Mouse (Mus musculus): ENCODE results near the gene Cyp26c1. TPM values are rescaled to one million over a fixed set of nuclear protein-coding genes. Genes with fewer than 3 reads are reported as not detected.

Gene Cyp26c1
- polyA plus RNA-seq, 1 experiment from 2014 or later: not detected

DNA sequence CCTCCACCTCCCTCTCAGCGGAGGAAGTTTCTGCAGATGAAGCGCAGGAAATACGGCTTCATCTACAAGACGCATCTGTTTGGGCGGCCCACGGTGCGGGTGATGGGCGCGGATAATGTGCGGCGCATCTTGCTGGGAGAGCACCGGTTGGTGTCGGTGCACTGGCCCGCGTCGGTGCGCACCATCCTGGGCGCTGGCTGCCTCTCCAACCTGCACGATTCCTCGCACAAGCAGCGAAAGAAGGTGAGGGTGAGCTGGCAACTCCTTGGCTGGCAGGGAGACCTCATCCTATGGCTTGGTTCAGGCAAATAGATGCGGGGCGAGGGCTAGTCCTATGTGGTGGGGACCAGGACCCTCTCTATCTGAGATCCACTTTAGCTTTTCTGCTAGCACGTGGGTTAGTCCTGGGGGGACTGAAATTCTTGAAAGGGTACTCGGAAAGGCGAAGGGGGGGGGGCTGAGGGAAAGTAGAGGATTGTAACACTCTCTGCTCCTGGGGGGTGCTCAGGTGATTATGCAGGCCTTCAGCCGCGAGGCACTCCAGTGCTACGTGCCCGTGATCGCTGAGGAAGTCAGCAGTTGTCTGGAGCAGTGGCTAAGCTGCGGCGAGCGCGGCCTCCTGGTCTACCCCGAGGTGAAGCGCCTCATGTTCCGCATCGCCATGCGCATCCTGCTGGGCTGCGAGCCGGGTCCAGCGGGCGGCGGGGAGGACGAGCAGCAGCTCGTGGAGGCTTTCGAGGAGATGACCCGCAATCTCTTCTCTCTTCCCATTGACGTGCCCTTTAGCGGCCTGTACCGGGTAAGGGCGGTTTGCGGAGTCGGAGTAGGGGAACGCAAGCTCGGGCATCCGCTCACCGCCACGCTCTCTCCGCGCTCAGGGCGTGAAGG, 13.1 kb downstream of the Cyp26c1 start:
- no peak for DNase-seq (ENCODE audit: low spot score)

DNA sequence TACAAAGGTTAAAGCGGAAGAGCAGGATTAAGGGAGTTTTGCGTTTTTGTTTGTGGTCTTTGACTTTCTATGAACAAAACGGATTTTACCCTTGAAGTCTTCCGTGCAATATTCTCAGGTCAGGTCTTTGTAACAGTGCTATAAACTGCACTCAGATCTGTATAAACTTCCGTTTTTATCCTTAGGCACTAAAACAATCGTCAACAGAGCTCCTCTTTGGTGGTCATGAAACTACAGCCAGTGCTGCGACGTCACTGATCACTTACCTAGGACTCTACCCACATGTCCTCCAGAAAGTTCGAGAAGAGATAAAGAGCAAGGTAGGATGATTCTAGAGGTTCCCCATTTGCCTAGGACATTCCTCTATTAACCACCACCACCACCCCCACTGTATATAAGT, 14.3 kb downstream of the Cyp26c1 start:
- DNase-seq (ENCODE audit: low spot score): no peak

GRCm38 (mm10) chr19:37702377-37703076, 17.1 kb downstream of the Cyp26c1 start:
- no peak for DNase-seq (ENCODE audit: low spot score)

GRCm38 (mm10) chr19:37703902-37704509, 18.6 kb downstream of the Cyp26c1 start:
- peak; percentile 50 for DNase-seq (ENCODE audit: low spot score)

- DNase-seq (ENCODE audit: low spot score): no peak
Observed at GRCm38 (mm10) chr19:37705722-37706121, 20.3 kb downstream of the Cyp26c1 start.

GRCm38 (mm10) chr19:37714681-37715080, 29.3 kb downstream of the Cyp26c1 start:
- DNase-seq (ENCODE audit: low spot score): no peak

DNA sequence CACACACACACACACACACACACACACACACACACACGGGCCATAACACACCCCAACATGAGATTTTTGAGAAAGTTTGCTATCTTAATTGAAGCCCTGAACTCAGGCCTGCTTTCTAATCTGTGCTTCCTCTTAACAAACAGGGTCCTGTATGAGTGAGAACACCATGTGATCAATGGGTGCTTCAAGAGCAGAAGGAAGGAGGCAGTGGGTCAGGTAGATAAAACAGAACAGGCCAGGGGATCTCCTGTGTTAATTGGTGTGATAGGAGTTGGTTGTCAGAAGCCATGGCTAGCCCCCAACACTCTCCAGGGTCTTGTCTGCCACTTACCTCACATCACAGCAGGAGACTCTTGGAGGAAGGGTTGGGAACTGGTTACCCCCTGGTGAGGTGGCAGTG, 30.6 kb downstream of the Cyp26c1 start:
- DNase-seq (ENCODE audit: low spot score): no peak

GRCm38 (mm10) chr19:37716524-37717175, 31.3 kb downstream of the Cyp26c1 start:
- no peak for DNase-seq (ENCODE audit: low spot score)

DNA sequence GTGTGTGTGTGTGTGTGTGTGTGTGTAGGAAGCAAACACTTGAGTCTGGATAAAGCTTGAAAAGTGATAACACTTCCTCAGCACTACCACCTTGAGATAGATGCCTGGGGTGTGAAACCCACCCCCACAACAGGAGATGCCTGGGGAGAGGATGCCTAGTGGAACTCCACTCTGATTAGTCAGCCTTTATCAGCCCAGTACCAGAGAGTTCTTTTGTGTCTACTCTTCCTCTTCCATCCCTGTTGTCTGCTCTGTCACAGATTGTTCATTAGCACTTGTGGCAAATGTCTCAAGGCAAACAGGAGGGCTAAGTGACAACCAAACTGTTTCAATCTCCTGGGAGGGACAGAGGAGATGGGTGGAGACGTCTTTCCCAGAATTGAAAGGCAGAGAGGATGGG, 33.8 kb downstream of the Cyp26c1 start:
- no peak for DNase-seq (ENCODE audit: low spot score)

GRCm38 (mm10) chr19:37724591-37724990, 39.2 kb downstream of the Cyp26c1 start:
- no peak for DNase-seq (ENCODE audit: low spot score)

GRCm38 (mm10) chr19:37726585-37726984, 41.2 kb downstream of the Cyp26c1 start:
- DNase-seq (ENCODE audit: low spot score): no peak

GRCm38 (mm10) chr19:37727366-37727765, 42.0 kb downstream of the Cyp26c1 start:
- no peak for DNase-seq (ENCODE audit: low spot score)

DNA sequence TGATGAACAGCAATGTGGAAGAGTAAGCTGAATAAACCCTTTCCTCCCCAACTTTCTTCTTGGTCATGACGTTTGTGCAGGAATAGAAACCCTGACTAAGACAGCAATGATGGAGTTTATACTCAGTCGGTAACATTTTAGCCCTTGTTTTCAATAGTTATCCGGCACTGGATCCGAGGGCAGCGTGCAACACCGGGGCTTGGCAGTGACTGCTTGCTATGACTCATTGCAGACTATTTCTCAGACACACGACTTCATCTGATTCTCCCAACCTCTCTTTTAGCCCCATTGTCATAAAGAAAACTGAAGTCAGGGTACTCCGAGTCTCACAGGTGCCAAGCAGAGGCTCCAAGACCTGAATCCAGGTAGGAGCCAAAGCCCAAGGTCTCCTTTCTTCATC, 50.0 kb downstream of the Cyp26c1 start:
- no peak for DNase-seq (ENCODE audit: low spot score)

DNA sequence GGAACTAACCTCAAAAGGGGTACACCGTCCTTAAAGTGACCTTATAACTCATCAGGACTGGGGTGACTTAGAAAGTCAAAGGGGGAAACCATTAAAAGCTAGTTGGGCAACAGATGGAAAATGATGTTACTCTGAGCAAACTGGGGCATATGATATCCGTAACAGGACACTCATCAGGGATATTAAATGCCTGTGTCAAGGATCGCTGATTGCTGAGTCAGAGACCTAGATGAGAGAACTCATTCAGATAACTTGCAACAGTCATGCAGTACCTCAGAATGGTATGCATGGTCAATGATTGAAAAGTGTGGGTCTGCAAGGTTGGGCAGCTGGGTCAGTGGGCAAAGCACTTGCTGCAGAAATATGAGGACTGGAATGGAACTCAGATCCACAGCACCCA, 53.2 kb downstream of the Cyp26c1 start:
- no peak for DNase-seq (ENCODE audit: low spot score)

DNA sequence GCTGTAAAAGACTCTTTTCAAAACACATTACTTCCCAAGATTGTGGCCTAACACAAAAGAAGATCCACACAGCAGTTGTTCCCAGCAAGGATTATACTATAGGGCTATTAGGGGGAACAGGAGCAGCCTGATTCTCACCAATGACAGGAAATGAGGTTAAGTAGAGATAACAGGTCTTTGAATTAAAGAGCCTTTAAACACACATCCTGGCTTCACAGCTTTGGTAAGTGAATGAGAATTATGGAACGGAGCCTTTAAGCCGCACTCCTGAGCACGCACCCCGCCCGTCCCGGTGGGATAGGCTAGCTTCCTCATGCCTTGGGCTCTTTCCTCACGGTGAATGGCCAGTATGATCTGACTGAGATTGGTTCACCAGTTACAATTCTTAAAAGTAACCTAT, 54.7 kb downstream of the Cyp26c1 start:
- peak; percentile 15 for DNase-seq (ENCODE audit: low spot score)

Other genes starting within 250 kb of the Cyp26c1 start
- 16.5 and 16.8 TPM in 2 replicates for gene Exoc6, start 135.2 kb upstream of the Cyp26c1 start, polyA plus RNA-seq (2015; fragmentation: Nextera tagmentation; extraction: Ambion mirVana)
- 3.6 and 3.8 TPM in 2 replicates for gene Cyp26a1, start 12.2 kb downstream of the Cyp26c1 start, polyA plus RNA-seq (2015; fragmentation: Nextera tagmentation; extraction: Ambion mirVana)